In genomic region chr13:53586771-53587170, GRCm38 (mm10) we compare ENCODE assay signal across 22 mouse cellular contexts.
DNase-seq lines count a peak whose midpoint lies in the region; ATAC-seq and TF ChIP-seq lines count a peak whose summit lies in the region.
"Had no signal": no experiment of that assay in that cellular context is flagged by ENCODE, and none has a peak within 500 bp of the region (broad histone marks: within the 10 kb centered on the region; RNA-seq: fewer than 3 reads in every experiment).

No protein-coding gene starts in this region.

- no peaks in the 10 kb centered on the region for H3K4me1 ChIP-seq in forebrain, postnatal 0 days (ENCODE audit: insufficient read depth)
- H3K4me1 ChIP-seq in forebrain, embryonic 10.5 days = peaks cover 23% of the 10 kb centered on the region
- H3K4me1 ChIP-seq: embryonic facial prominence, embryonic 15.5 days had no signal

- WGBS in forebrain, postnatal 0 days = 20% methylated on average over 4 of the region's 4 CpGs
- WGBS in forebrain, embryonic 10.5 days = 68% methylated on average over 4 of the region's 4 CpGs

- no peak overlapping the region for H3K27ac ChIP-seq in forebrain, postnatal 0 days (ENCODE audit: low read depth, low read length)
- H3K27ac ChIP-seq in forebrain, embryonic 10.5 days = no peak overlapping the region
- H3K27ac ChIP-seq: embryonic facial prominence, embryonic 13.5 days; embryonic facial prominence, embryonic 15.5 days; forebrain, embryonic 15.5 days had no signal

- ATAC-seq in forebrain, postnatal 0 days = no peak
- ATAC-seq: activated CD4-positive, CD25-positive, alpha-beta regulatory T cell, adult 4 months; forebrain, embryonic 15.5 days; Patski had no signal

- TF ChIP-seq POLR2A in brain, embryonic 14.5 days (IDR thresholded peaks at IDR 0.05; ENCODE audit: borderline replicate concordance, extremely low read depth, insufficient read depth, insufficient read length, poor library complexity, severe bottlenecking) = no peak

- H3K9me3 ChIP-seq in forebrain, postnatal 0 days (ENCODE audit: low read length) = peaks cover under 1% of the 10 kb centered on the region; the same call in 1 of the 2 replicates
- peaks cover 4% of the 10 kb centered on the region; the same call in 1 of the 2 replicates for H3K9me3 ChIP-seq in forebrain, embryonic 10.5 days
- H3K9me3 ChIP-seq: embryonic facial prominence, embryonic 13.5 days; embryonic facial prominence, embryonic 15.5 days; forebrain, embryonic 15.5 days had no signal

- peak; percentile 17 for DNase-seq in forebrain, postnatal 0 days
- no peak for DNase-seq in forebrain, embryonic 10.5 days (ENCODE audit: extremely low spot score, low spot score)
- DNase-seq in retina, postnatal 1 day = peak; percentile 59
- DNase-seq in retina, embryonic 14.5 days (ENCODE audit: low spot score) = no peak
- peak; percentile 62 for DNase-seq in brain, embryonic 14.5 days (ENCODE audit: low read depth)
- no peak for DNase-seq in spleen, postnatal 14 days (ENCODE audit: low spot score in 2 of 2)
- DNase-seq: adrenal gland, adult 8-10 months; adrenal gland, postnatal 14 days; adrenal gland, postnatal 36 days; cerebellum, adult 11 months; cerebellum, adult 18-20 months; cerebellum, adult 8-10 months; cerebellum, adult 9-11 months; cerebellum, postnatal 14 days; cerebellum, postnatal 36 days; embryo, embryonic 11 days had no signal

- no peak overlapping the region for H3K9ac ChIP-seq in forebrain, postnatal 0 days
- H3K9ac ChIP-seq: embryonic facial prominence, embryonic 13.5 days; embryonic facial prominence, embryonic 15.5 days; forebrain, embryonic 15.5 days had no signal

- no peaks in the 10 kb centered on the region for H3K36me3 ChIP-seq in forebrain, postnatal 0 days (ENCODE audit: insufficient read depth)
- no peaks in the 10 kb centered on the region for H3K36me3 ChIP-seq in forebrain, embryonic 10.5 days (replicated peaks)
- H3K36me3 ChIP-seq: embryonic facial prominence, embryonic 13.5 days; embryonic facial prominence, embryonic 15.5 days; forebrain, embryonic 15.5 days had no signal

- no peak overlapping the region for H3K4me3 ChIP-seq in forebrain, postnatal 0 days (ENCODE audit: low read depth, low read length)
- no peak overlapping the region for H3K4me3 ChIP-seq in forebrain, embryonic 10.5 days
- H3K4me3 ChIP-seq: embryonic facial prominence, embryonic 13.5 days; embryonic facial prominence, embryonic 15.5 days; erythroblast, embryonic 14.5 days; forebrain, embryonic 15.5 days had no signal

- TF ChIP-seq CTCF in forebrain, postnatal 0 days (IDR thresholded peaks at IDR 0.05; ENCODE audit: low read depth) = no peak
- TF ChIP-seq CTCF in brain, embryonic 14.5 days (IDR thresholded peaks at IDR 0.05; ENCODE audit: borderline replicate concordance, extremely low read depth, insufficient read depth, insufficient read length) = no peak

- H3K27me3 ChIP-seq in forebrain, postnatal 0 days (ENCODE audit: insufficient read depth, low read length) = no peaks in the 10 kb centered on the region
- H3K27me3 ChIP-seq in forebrain, embryonic 10.5 days (ENCODE audit: poor library complexity, severe bottlenecking) = peaks cover 38% of the 10 kb centered on the region
- H3K27me3 ChIP-seq: embryonic facial prominence, embryonic 15.5 days; Patski had no signal

- no peak overlapping the region for H3K4me2 ChIP-seq in forebrain, postnatal 0 days (ENCODE audit: low read depth)
- H3K4me2 ChIP-seq: embryonic facial prominence, embryonic 13.5 days; embryonic facial prominence, embryonic 15.5 days; forebrain, embryonic 15.5 days had no signal

Comparison
In these comparisons a context has a peak if more than half of its experiments do, and no peak if none do; other contexts are left out.
1. DNase-seq: peak in forebrain, postnatal 0 days (single experiment), retina, postnatal 1 day (single experiment) and brain, embryonic 14.5 days (single experiment); none in forebrain, embryonic 10.5 days (single experiment), retina, embryonic 14.5 days (single experiment) and spleen, postnatal 14 days (0 of 2).